Mouse (Mus musculus) hindbrain, embryonic 14.5 days (tissue): ENCODE results near the gene Fbxw8. TPM values are rescaled to one million over a fixed set of nuclear protein-coding genes. Genes with fewer than 3 reads are reported as not detected.

ENCODE experiments used
- ATAC-seq: fragments of 200-750 bp; cut with Nextera tagmentation; 2 replicates; pipeline ENCODE4 v1.8.0; 2017; ENCODE audit warnings: moderate number of reproducible peaks, mild to moderate bottlenecking, moderate TSS enrichment, moderate library complexity; ENCODE audit not compliant: low FRiP score
- DNase-seq: peaks from one replicate; pipeline ENCODE4 v3.0.0-alpha.2; 2015; ENCODE audit warnings: low spot score
- H3K27ac ChIP-seq: fragments of 300-500 bp; sonication (generic); 2 replicates; pipeline ENCODE4 v1.5.1; 2014; ENCODE audit warnings: mild to moderate bottlenecking, moderate library complexity
- H3K27me3 ChIP-seq: fragments of 300-500 bp; sonication (generic); 2 replicates; pipeline ENCODE4 v1.6.1; 2014; ENCODE audit warnings: mild to moderate bottlenecking, low read length, mixed read lengths; ENCODE audit not compliant: control insufficient read depth, insufficient read depth
- H3K36me3 ChIP-seq: fragments of 300-500 bp; sonication (generic); replicated peaks from 2 replicates; pipeline ENCODE4 v1.6.1; 2014; ENCODE audit not compliant: control insufficient read depth, insufficient read depth
- H3K4me1 ChIP-seq: fragments of 300-500 bp; sonication (generic); replicated peaks from 2 replicates; pipeline ENCODE4 v1.6.1; 2014; ENCODE audit warnings: antibody characterized with exemption, low read length, mixed read lengths; ENCODE audit not compliant: control insufficient read depth, insufficient read depth
- H3K4me2 ChIP-seq: fragments of 300-500 bp; sonication (generic); replicated peaks from 2 replicates; pipeline ENCODE4 v1.6.1; 2014; ENCODE audit warnings: mild to moderate bottlenecking, moderate library complexity
- H3K4me3 ChIP-seq: fragments of 300-500 bp; sonication (generic); replicated peaks from 2 replicates; pipeline ENCODE4 v1.5.1; 2014; ENCODE audit warnings: mild to moderate bottlenecking, low read length
- H3K9ac ChIP-seq: fragments of 300-500 bp; sonication (generic); 2 replicates; pipeline ENCODE4 v1.6.1; 2014
- H3K9me3 ChIP-seq: fragments of 300-500 bp; sonication (generic); 2 replicates; pipeline ENCODE4 v1.6.1; 2016; ENCODE audit warnings: low read length; ENCODE audit not compliant: control insufficient read depth
- WGBS: fragments of 180-500 bp; shearing (Covaris S2); extraction: QIAGEN DNeasy Blood & Tissue Kit; methylation state at CpG from one replicate; pipeline ENCODE4 v1.1.7; 2014; 5-methylcytosine and 5-hydroxymethylcytosine counted together
- polyA plus RNA-seq: library from polyadenylated mRNA; unstranded; fragments of >200 nt; fragmentation: Nextera tagmentation; extraction: Ambion mirVana; gene quantifications from 2 replicates; pipeline ENCODE4 v1.2.1, GENCODE M21; 2014

Gene Fbxw8
- polyA plus RNA-seq, 1 experiment from 2014 or later = 21.0 TPM

GRCm38 (mm10) chr5:118105536-118105935 lies 49.7 kb downstream of the Fbxw8 start:
- Histone ChIP-seq H3K4me2 (no peak overlapping the region), H3K4me1 (peaks cover 21% of the 10 kb centered on the region), H3K27ac (no peak overlapping the region), H3K9me3 (no peaks in the 10 kb centered on the region), H3K9ac (no peak overlapping the region), H3K4me3 (no peak overlapping the region), H3K36me3 (0 out of 2 replicates have a peak, but pooled peaks cover 19% of the 10 kb centered on the region), H3K27me3 (no peaks in the 10 kb centered on the region)
- DNase-seq (no peak), ATAC-seq (no peak)
- WGBS = 84% methylated on average over 8 of the region's 8 CpGs

GRCm38 (mm10) chr5:118099870-118100478 lies 55.3 kb downstream of the Fbxw8 start:
- peaks cover 22% of the 10 kb centered on the region for H3K4me1 ChIP-seq
- H3K27ac ChIP-seq = peak overlapping the region; percentile 60
- H3K36me3 ChIP-seq = 0 out of 2 replicates have a peak, but pooled peaks cover under 1% of the 10 kb centered on the region
- no peak for DNase-seq
- H3K27me3 ChIP-seq = no peaks in the 10 kb centered on the region
- H3K4me2 ChIP-seq = 0 out of 2 replicates have a peak overlapping the region, but pooled peaks have one; percentile 8
- no peak overlapping the region for H3K9ac ChIP-seq
- H3K4me3 ChIP-seq = no peak overlapping the region
- 62% methylated on average over 8 of the region's 8 CpGs for WGBS
- peak; percentile 49 for ATAC-seq
- H3K9me3 ChIP-seq = no peaks in the 10 kb centered on the region

- ATAC-seq = peak; percentile 81
Observed at GRCm38 (mm10) chr5:118099069-118099869, 56.0 kb downstream of the Fbxw8 start.

GRCm38 (mm10) chr5:118096317-118096716 lies 58.9 kb downstream of the Fbxw8 start:
- Histone ChIP-seq H3K36me3 (peaks cover 29% of the 10 kb centered on the region), H3K4me2 (no peak overlapping the region), H3K9me3 (no peaks in the 10 kb centered on the region), H3K27ac (no peak overlapping the region), H3K4me1 (peaks cover 22% of the 10 kb centered on the region), H3K27me3 (no peaks in the 10 kb centered on the region), H3K4me3 (no peak overlapping the region), H3K9ac (no peak overlapping the region)
- DNase-seq (no peak), ATAC-seq (no peak)
- 89% methylated on average over 3 of the region's 3 CpGs for WGBS

More at GRCm38 (mm10) chr5:118099069-118099869, 56.0 kb downstream of the Fbxw8 start:
- no peaks in the 10 kb centered on the region for H3K9me3 ChIP-seq
- peak overlapping the region; percentile 60 for H3K27ac ChIP-seq
- H3K27me3 ChIP-seq = no peaks in the 10 kb centered on the region
- 47% methylated on average over 11 of the region's 11 CpGs for WGBS
- H3K9ac ChIP-seq = peak overlapping the region; percentile 20; the same call in 1 of the 2 replicates
- peak; percentile 55 for DNase-seq
- peaks cover 4% of the 10 kb centered on the region for H3K36me3 ChIP-seq
- 0 out of 2 replicates have a peak overlapping the region, but pooled peaks have one; percentile 8 for H3K4me2 ChIP-seq
- H3K4me3 ChIP-seq = no peak overlapping the region
- H3K4me1 ChIP-seq = peaks cover 22% of the 10 kb centered on the region

- no peaks in the 10 kb centered on the region for H3K9me3 ChIP-seq
- 96% methylated on average over 4 of the region's 4 CpGs for WGBS
- ATAC-seq (no peak), DNase-seq (no peak)
- no peak overlapping the region for H3K27ac ChIP-seq
- H3K4me3 ChIP-seq = no peak overlapping the region
- no peaks in the 10 kb centered on the region for H3K27me3 ChIP-seq
- H3K36me3 ChIP-seq = peaks cover 34% of the 10 kb centered on the region
- no peak overlapping the region for H3K9ac ChIP-seq
- H3K4me2 ChIP-seq = no peak overlapping the region
- peaks cover 22% of the 10 kb centered on the region for H3K4me1 ChIP-seq
Observed at GRCm38 (mm10) chr5:118095849-118096248, 59.4 kb downstream of the Fbxw8 start.

GRCm38 (mm10) chr5:118095433-118095832 lies 59.8 kb downstream of the Fbxw8 start:
- Histone ChIP-seq H3K4me1 (peaks cover 21% of the 10 kb centered on the region), H3K4me3 (no peak overlapping the region), H3K9ac (no peak overlapping the region), H3K4me2 (no peak overlapping the region), H3K27ac (no peak overlapping the region), H3K9me3 (no peaks in the 10 kb centered on the region), H3K36me3 (peaks cover 38% of the 10 kb centered on the region), H3K27me3 (no peaks in the 10 kb centered on the region)
- no peak for ATAC-seq
- no peak for DNase-seq
- WGBS = 85% methylated on average over 11 of the region's 11 CpGs

- ATAC-seq = peak; percentile 34; the same call in 1 of the 2 replicates
- peak overlapping the region; percentile 9; the same call in 1 of the 2 replicates for H3K27ac ChIP-seq
- H3K9ac ChIP-seq = no peak overlapping the region
- H3K27me3 ChIP-seq = no peaks in the 10 kb centered on the region
- H3K4me3 ChIP-seq = no peak overlapping the region
- no peak for DNase-seq
- H3K4me1 ChIP-seq = peaks cover 10% of the 10 kb centered on the region; the same call in 1 of the 2 replicates
- no peaks in the 10 kb centered on the region for H3K9me3 ChIP-seq
- peaks cover 43% of the 10 kb centered on the region for H3K36me3 ChIP-seq
- 79% methylated on average over 11 of the region's 11 CpGs for WGBS
- H3K4me2 ChIP-seq = no peak overlapping the region
Observed at GRCm38 (mm10) chr5:118093321-118094035, 61.8 kb downstream of the Fbxw8 start.

GRCm38 (mm10) chr5:118090837-118091236 lies 64.4 kb downstream of the Fbxw8 start:
- no peak overlapping the region for H3K27ac ChIP-seq
- 0 out of 2 replicates have a peak, but pooled peaks cover 19% of the 10 kb centered on the region for H3K4me1 ChIP-seq
- no peak overlapping the region for H3K4me3 ChIP-seq
- no peak overlapping the region for H3K4me2 ChIP-seq
- H3K9ac ChIP-seq = no peak overlapping the region
- peaks cover 43% of the 10 kb centered on the region for H3K36me3 ChIP-seq
- no peak for DNase-seq
- ATAC-seq = no peak
- H3K9me3 ChIP-seq = no peaks in the 10 kb centered on the region
- 95% methylated on average over 2 of the region's 2 CpGs for WGBS
- H3K27me3 ChIP-seq = no peaks in the 10 kb centered on the region

- no peak overlapping the region for H3K4me2 ChIP-seq
- no peaks in the 10 kb centered on the region for H3K27me3 ChIP-seq
- WGBS = 96% methylated on average over 6 of the region's 6 CpGs
Observed at GRCm38 (mm10) chr5:118090101-118090500, 65.2 kb downstream of the Fbxw8 start.

More at GRCm38 (mm10) chr5:118090101-118090500, 65.2 kb downstream of the Fbxw8 start:
- DNase-seq = no peak
- Histone ChIP-seq H3K4me1 (peaks cover 26% of the 10 kb centered on the region), H3K36me3 (peaks cover 43% of the 10 kb centered on the region), H3K4me3 (no peak overlapping the region), H3K9ac (no peak overlapping the region), H3K27ac (peak overlapping the region; percentile 72), H3K9me3 (no peaks in the 10 kb centered on the region)
- no peak for ATAC-seq
